Mouse (Mus musculus): ENCODE data around the gene Sorcs3. TPM values are rescaled to one million over a fixed set of nuclear protein-coding genes. Genes with fewer than 3 reads are reported as not detected.

Sorcs3 gene
- total RNA-seq, 2 experiments from 2014 or later: not detected

DNA sequence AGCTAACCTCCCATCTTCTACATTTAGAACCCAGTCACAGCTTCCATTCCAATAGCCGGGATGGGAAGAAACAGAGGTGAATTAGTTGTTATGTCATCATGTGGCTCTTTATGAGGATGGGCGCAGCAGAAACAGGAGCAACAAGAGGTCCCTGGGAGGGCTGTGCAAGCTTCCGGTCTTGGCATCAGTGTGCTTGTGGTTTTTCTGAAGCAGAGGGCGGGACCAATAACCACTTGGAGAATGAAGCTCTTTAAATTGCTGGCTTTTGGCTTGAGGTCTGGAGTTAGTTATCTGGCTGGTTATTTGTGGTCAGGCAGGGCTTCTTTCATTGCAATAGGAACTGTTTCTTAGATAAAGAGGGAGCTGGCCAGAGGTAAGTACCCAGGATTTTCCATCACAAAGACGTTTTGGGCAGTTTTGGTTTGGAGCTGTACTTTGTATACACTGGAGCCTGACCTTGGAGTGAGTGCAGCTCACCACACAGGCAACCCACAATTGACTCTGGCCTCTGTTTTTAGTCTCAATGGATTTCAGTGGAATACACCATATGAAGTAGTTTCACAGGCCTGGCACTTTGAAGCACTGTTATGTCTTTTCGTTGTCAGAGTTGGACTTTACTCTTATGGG lies 270.1 kb downstream of the Sorcs3 start:
- ATAC-seq (replicated peaks; ENCODE audit: low FRiP score, low TSS enrichment, poor library complexity, severe bottlenecking): no peak

- no peak for ATAC-seq (replicated peaks; ENCODE audit: low FRiP score, low TSS enrichment, poor library complexity, severe bottlenecking)
Observed at GRCm38 (mm10) chr19:48478864-48479263, 273.0 kb downstream of the Sorcs3 start.

GRCm38 (mm10) chr19:48482946-48483345 lies 277.1 kb downstream of the Sorcs3 start:
- no peak for ATAC-seq (replicated peaks; ENCODE audit: low FRiP score, low TSS enrichment, poor library complexity, severe bottlenecking)

DNA sequence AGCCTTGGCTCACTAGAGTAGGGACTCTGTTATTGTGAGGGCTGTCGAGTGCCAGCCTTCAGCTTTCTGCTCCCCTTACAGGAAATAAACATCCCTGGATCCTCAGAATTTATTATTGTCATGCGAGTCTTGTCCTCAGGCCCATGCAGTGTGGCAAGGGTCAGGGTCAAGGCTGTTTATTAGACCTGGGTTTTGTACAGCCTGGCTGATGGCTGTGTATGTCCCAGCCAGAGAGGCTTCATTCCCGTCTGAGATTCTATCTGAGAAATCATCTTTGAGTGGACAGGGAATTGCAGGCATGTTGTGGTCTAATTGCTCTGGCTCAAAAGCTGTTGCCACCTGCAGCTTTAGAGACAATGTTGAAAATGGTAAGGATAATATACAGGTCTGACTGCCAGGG lies 285.3 kb downstream of the Sorcs3 start:
- ATAC-seq (replicated peaks; ENCODE audit: low FRiP score, low TSS enrichment, poor library complexity, severe bottlenecking): no peak

DNA sequence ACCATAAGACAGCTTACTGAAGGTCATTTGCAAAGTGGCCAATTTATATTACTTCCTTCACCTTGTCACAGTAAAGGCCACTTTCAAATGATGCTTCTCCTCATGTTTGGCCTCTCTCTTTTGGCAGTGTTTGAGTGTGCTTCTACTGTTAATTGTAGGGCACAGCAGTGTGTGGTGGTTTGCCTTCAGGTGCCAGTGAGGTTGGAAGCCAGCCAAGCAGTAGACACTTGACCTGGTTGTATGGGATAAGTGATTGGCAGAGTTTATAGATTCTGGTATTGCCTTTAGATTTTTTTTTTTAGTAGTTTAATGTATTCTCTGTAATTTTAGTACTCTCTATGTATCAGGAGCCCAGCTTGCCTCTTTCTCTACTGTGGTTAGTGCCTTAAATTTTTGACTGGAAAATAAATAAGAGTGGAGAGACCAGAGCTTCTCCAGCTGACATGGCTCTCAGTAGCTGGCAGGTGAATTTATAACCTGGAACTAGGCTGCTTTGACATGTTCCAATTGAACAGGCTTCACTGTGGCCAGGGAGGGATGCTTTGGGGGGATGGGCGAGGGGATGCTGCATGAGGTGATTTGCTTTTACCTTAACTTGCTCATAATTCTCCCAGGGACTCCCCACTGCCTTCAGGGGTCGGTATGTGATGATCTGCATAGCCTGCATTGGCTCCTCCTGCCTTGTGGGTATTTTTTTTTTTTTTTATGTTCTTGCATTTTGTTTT lies 298.2 kb downstream of the Sorcs3 start:
- no peak for ATAC-seq (replicated peaks; ENCODE audit: low FRiP score, low TSS enrichment, poor library complexity, severe bottlenecking)

- ATAC-seq (replicated peaks; ENCODE audit: low FRiP score, low TSS enrichment, poor library complexity, severe bottlenecking): no peak
Observed at GRCm38 (mm10) chr19:48523803-48524202, 318.0 kb downstream of the Sorcs3 start.

DNA sequence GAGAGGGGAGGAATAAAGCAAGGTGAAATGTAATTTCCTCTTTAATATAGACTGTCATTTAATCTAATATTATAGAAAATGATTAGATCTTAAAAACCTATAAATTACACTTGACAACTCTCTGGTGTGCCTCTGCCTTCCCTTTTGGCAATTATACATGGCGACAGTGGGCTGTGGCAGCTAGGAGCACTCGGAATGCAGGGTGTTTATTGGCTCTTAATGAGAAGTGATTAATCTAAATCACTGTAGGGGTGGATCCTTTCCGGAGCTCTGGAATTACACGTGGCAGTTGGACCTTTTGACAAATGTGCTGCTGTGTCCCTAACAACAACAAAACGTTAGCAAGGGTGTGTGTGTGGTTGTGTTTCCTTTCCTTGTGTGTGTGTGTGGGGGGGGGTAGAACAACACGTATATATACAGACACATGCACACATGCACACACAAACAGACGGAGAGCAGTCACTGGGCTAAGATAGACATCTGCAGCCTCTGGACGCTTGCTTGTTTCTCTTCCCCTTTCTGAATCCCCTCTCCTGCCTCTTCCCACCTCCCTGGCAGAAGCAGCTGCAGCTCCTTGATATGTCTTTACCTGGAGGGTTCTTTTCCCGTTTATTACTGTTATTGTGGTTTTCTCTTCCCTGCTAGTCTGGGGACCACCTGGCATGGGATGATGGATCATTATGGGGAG lies 318.8 kb downstream of the Sorcs3 start:
- no peak for ATAC-seq (replicated peaks; ENCODE audit: low FRiP score, low TSS enrichment, poor library complexity, severe bottlenecking)

GRCm38 (mm10) chr19:48533582-48533981 lies 327.8 kb downstream of the Sorcs3 start:
- ATAC-seq (replicated peaks; ENCODE audit: low FRiP score, low TSS enrichment, poor library complexity, severe bottlenecking): no peak

- ATAC-seq (replicated peaks; ENCODE audit: low FRiP score, low TSS enrichment, poor library complexity, severe bottlenecking): no peak
Observed at GRCm38 (mm10) chr19:48544294-48544693, 338.5 kb downstream of the Sorcs3 start.

- ATAC-seq (replicated peaks; ENCODE audit: low FRiP score, low TSS enrichment, poor library complexity, severe bottlenecking): no peak
Observed at GRCm38 (mm10) chr19:48545421-48546132, 339.8 kb downstream of the Sorcs3 start.

GRCm38 (mm10) chr19:48546133-48546448 lies 340.3 kb downstream of the Sorcs3 start:
- ATAC-seq (replicated peaks; ENCODE audit: low FRiP score, low TSS enrichment, poor library complexity, severe bottlenecking): no peak

DNA sequence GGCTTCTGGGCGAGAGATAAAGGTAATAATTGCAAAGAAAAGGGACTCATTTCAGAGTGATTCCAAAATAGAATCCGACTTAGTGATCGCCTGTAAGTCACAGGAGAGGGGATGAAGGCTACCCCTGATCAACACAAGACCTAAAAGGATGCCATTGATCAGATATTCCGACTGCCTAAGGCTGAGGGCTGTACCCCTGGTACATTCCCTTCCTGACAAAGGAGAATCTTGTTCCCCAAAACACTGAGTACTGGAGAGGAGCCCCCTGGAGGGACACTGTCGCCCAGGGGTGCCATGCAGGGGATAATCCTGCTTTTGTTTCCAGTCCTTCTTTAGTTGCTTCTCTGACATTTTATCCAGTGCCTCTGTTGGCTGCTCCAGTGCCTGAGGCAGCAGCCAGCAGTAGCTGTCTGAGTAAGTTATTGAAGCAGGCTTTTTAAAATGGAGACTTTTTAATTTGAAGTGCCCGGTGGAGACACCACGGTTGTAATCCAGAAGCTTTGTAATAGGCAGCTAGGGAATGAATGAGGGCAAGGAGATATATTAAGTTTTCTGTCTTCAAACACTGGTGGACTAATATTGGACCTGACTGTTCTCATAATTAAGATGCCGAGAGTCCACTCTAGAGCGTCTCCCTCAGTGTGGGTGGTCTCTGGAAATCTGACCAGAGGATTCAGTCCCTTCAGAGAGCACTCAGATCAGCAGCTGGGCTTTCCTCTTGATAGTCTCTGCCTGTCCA lies 342.5 kb downstream of the Sorcs3 start:
- no peak for ATAC-seq (replicated peaks; ENCODE audit: low FRiP score, low TSS enrichment, poor library complexity, severe bottlenecking)

- ATAC-seq (replicated peaks; ENCODE audit: low FRiP score, low TSS enrichment, poor library complexity, severe bottlenecking): no peak
Observed at GRCm38 (mm10) chr19:48559432-48559831, 353.6 kb downstream of the Sorcs3 start.

GRCm38 (mm10) chr19:48575736-48576135 lies 369.9 kb downstream of the Sorcs3 start:
- no peak for ATAC-seq (replicated peaks; ENCODE audit: low FRiP score, low TSS enrichment, poor library complexity, severe bottlenecking)

- no peak for ATAC-seq (replicated peaks; ENCODE audit: low FRiP score, low TSS enrichment, poor library complexity, severe bottlenecking)
Observed at GRCm38 (mm10) chr19:48577169-48577568, 371.3 kb downstream of the Sorcs3 start.

- no peak for ATAC-seq (replicated peaks; ENCODE audit: low FRiP score, low TSS enrichment, poor library complexity, severe bottlenecking)
Observed at GRCm38 (mm10) chr19:48584938-48585560, 379.2 kb downstream of the Sorcs3 start.

DNA sequence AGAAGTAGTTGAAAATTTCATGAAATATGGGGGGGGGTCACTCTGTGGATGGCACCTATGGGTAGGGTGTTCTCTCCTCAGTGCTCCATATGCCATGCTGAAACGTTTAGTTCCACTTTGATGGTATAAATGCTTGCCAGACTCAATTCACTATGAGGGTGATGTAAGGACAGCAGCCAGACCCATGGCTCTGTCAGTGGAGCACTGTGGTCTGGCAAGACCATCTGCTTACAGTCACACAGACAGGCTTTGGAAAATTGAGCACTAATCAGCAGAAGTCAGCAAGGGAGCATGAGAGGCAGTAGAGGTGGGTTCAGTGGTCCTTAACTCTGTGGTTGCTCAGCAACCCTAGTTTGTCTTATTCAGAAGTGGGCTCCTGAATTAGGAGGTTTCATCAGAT lies 411.1 kb downstream of the Sorcs3 start:
- ATAC-seq (replicated peaks; ENCODE audit: low FRiP score, low TSS enrichment, poor library complexity, severe bottlenecking): no peak

- no peak for ATAC-seq (replicated peaks; ENCODE audit: low FRiP score, low TSS enrichment, poor library complexity, severe bottlenecking)
Observed at GRCm38 (mm10) chr19:48630671-48631327, 425.0 kb downstream of the Sorcs3 start.

GRCm38 (mm10) chr19:48642566-48642965 lies 436.7 kb downstream of the Sorcs3 start:
- ATAC-seq (replicated peaks; ENCODE audit: low FRiP score, low TSS enrichment, poor library complexity, severe bottlenecking): no peak

Data from megakaryocyte-erythroid progenitor cell, adult 5-6 weeks (primary cell).